Mouse (Mus musculus) urinary bladder, postnatal 14 days (tissue): Measurements from ENCODE around the gene Ntm.

Experiments used
- DNase-seq: peaks from one replicate; pipeline ENCODE4 v3.0.0; 2021; ENCODE audit warnings: low spot score

Gene Ntm

GRCm38 (mm10) chr9:29317623-29318022 is 645.3 kb downstream of the Ntm start:
- no peak for DNase-seq

GRCm38 (mm10) chr9:29315842-29316241 is 647.1 kb downstream of the Ntm start:
- no peak for DNase-seq

- DNase-seq: no peak
Measured at GRCm38 (mm10) chr9:29306961-29307360, 656.0 kb downstream of the Ntm start.

- no peak for DNase-seq
Measured at GRCm38 (mm10) chr9:29298340-29298739, 664.6 kb downstream of the Ntm start.

GRCm38 (mm10) chr9:29296752-29297151 is 666.2 kb downstream of the Ntm start:
- no peak for DNase-seq

DNA sequence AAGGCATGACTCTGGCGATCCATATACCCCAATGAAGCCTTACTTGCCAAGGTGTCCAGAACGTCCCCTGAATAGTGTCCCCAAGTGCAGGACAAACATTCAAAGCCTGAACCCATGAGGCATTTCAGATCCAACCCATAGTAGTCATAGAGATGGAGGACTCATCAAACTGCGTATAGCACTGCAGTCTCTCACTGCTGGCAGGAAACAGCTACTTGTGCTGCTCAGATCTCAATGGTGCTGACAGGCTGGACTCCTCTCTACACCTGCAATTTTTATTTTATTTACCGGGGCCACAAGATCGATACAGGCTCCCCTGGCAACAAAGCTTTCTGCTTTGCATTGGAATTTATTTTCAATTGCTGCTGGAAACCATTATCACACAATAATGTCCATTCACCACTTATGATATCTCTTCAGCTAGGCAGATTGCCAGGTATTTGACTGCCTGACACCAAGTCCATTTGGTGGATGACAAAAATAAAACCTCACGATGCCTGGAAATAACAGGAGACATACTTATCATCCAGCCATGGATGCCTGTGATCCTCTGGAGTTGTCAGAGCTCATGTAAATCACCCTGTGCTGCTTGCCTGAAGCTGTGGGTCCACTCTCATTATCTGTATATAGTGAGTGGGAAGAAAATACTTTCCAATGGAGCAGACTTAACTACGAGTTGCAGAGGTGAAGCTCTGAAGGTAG is 674.8 kb downstream of the Ntm start:
- DNase-seq: no peak

GRCm38 (mm10) chr9:29285144-29285543 is 677.8 kb downstream of the Ntm start:
- DNase-seq: no peak

GRCm38 (mm10) chr9:29272861-29273260 is 690.1 kb downstream of the Ntm start:
- no peak for DNase-seq

DNA sequence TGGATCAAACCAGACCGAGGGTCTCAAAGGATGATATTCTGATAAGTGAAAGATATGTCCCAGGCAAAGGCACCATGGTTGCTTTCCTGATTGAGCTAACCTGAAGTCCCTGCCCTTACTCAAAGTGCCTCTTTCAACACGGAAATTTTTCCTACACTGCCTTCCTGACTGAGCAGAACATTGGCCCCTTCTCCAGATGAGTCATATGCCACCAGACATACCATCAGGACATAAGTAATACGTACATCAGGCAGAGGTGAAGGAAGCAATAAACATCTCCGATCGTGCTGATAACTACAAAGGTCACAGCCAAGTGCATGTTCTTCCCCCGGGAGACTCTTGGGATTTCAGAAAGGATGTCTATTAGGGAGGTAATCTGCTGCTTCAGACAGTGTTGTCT is 693.0 kb downstream of the Ntm start:
- no peak for DNase-seq

DNA sequence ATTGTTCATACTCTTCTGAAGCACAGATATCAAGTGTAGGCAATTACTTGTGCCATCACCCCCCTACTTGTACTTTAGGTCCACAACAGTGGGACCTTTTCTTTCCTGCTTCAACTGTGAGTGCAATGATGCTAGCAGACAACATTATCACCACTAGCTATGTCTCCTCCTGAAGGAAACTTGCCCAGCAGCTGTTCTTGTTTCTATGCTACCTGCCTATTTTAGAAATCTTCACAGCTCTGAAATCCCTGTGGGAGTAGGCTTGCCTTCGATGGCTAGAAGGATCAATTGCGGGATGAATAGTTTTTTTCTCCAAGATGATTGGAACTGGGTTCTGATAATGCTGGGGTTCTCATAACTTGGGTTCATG is 693.7 kb downstream of the Ntm start:
- DNase-seq: no peak

GRCm38 (mm10) chr9:29268583-29269276 is 694.2 kb downstream of the Ntm start:
- no peak for DNase-seq

DNA sequence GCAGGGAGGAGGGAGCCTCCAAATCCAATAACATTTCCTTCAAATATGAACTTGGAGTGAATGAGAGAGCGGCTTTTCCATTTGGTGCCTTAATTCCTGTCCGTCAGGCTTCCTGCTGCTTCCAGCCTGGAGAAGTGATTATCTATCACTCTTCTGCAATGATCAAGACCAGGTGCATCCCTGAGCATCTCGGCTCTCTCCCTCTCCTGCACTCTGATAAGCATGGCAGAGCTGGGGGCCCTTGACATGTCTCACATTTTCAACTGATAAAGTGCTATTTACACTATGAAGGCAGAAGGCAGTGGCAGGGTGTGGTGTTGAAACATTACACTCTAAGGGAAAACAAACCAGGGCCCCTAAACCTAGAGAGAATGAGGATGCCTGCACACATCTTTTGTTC is 695.3 kb downstream of the Ntm start:
- no peak for DNase-seq

- no peak for DNase-seq
Measured at GRCm38 (mm10) chr9:29265177-29265576, 697.8 kb downstream of the Ntm start.

DNA sequence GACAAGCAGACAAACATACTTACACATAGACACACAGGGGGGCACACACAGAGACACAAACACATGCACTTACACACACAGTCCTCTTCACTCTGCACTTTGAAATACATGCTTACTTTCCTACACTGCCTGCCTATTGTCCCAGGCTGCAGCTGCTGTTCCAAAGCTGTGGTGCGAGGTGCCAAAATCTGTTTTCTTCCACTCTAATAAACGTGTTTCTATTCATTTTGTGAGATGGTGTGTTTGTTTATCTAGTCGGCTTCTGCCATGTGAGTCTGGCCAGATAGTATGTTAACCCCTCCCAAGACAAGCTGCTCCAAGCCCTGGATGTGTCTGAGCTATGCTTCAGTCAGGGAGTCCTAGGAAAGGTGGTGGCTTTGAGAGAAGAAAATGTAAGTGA is 700.1 kb downstream of the Ntm start:
- no peak for DNase-seq

- DNase-seq: no peak
Measured at GRCm38 (mm10) chr9:29252866-29253265, 710.1 kb downstream of the Ntm start.

GRCm38 (mm10) chr9:29250813-29251212 is 712.1 kb downstream of the Ntm start:
- no peak for DNase-seq

- no peak for DNase-seq
Measured at GRCm38 (mm10) chr9:29247812-29248211, 715.1 kb downstream of the Ntm start.

GRCm38 (mm10) chr9:29244006-29244405 is 718.9 kb downstream of the Ntm start:
- no peak for DNase-seq

DNA sequence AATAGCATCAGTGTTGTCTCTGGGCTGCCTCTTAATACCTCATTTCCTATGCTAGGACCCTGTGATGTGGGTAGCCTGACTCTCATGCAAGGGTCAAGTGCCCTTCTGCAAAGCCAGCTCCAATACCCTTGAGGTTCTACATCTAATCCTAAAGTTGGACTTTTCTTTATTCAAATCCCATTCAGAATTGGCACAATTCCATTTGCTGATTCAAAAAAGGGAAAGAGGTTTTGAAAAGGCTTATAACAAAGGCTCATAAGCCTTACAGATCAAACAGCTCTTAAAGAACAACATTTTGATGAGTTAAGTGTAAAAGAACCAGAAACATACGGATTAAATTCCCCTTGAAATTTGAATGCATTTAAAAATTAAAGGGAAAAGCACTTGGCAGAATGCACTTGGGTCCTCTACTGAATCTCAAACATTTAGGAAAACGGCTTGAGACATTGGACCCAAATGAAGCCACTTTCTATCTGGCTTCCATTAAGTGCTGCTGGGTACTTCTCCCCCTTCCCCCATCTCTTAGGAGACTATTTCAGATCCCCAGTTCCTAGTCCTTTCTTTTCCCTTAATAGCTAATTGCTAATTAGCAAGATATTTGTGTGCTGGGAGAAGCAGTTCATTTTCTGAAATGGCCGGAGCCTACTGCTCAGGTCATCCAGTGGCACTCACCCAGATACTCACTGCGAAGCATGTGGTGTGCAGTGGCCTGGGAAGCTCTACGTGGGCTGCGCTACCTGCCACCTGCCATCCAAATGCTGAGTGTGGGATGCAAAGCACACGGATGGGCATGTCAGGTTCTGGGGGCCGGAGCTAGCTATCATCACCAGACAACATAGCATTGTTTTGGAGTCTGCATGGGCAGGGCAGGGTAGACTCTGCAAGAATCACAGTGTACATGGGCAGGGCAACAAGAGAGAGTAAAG is 720.2 kb downstream of the Ntm start:
- no peak for DNase-seq

DNA sequence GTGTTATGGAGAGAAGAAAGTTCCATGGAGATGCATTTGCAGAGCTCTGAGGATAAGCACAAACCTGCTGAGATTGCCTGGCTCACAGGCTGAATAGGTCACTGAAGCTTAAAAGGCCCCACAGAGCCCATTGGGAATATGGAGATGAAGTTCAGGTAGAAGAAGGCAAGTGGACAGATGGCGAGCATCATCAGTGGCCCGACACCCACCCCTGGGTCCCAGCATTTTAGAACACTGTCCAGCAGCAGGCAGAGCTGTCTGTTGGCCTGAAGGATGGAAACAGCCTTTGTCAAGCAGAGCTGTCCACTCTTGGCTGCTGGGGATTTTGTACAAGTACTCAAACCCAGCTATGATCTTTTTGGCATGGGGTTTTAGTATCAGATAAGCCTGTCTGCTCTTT is 722.1 kb downstream of the Ntm start:
- DNase-seq: no peak

- DNase-seq: no peak
Measured at GRCm38 (mm10) chr9:29238973-29239372, 724.0 kb downstream of the Ntm start.

DNA sequence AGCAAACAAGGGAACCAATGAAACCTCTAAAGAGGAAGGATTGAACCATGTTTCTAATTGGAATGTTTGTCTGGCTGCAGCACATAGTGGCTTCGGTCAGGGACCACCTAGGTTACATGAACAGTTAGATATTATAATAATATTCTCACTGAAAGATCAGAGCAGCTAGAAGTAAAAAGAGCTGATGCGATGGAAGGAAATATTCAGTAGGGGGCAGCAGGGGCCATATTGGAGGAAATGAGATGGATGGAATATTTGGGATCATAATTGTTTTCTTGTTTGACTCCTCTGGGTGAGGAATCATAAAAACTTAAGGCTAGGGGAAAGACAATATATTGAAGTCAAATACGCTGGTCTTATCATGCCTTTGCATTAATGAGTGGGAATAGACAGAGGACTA is 726.2 kb downstream of the Ntm start:
- no peak for DNase-seq

GRCm38 (mm10) chr9:29227747-29228146 is 735.2 kb downstream of the Ntm start:
- DNase-seq: no peak
